In genomic region chr17:86753931-86754805, GRCm38 (mm10) we compare ENCODE assay signal across 7 mouse cellular contexts. TPM values are rescaled to one million over a fixed set of nuclear protein-coding genes. Genes with fewer than 3 reads are reported as not detected.
DNase-seq lines count a peak whose midpoint lies in the region; ATAC-seq and TF ChIP-seq lines count a peak whose summit lies in the region.

No protein-coding gene starts in this region.

- peak; percentile 32; the same call in 1 of the 2 replicates for ATAC-seq in lung, embryonic 15.5 days (ENCODE audit: borderline replicate concordance, extremely low read depth, low FRiP score, low TSS enrichment)
- ATAC-seq in neutrophil, adult 5-6 weeks (ENCODE audit: extremely low read depth, insufficient number of reproducible peaks, low FRiP score, poor library complexity, severe bottlenecking), result peak; percentile 18; the same call in 1 of the 2 replicates

- peak; percentile 64 for DNase-seq in T-cell, adult 2 months (ENCODE audit: low spot score)
- peak; percentile 41 for DNase-seq in brain, embryonic 14.5 days (ENCODE audit: low read depth)
- peak; percentile 75 for DNase-seq in heart, adult 8-10 months (ENCODE audit: low spot score)
- peak; percentile 83 for DNase-seq in kidney, adult 18-20 months
- DNase-seq in urinary bladder, adult 2 months (ENCODE audit: low spot score), result peak; percentile 51

- peak overlapping the region; percentile 58 for H3K9ac ChIP-seq in lung, embryonic 15.5 days

- peaks cover 37% of the 10 kb centered on the region for H3K27me3 ChIP-seq in lung, embryonic 15.5 days

- H3K4me1 ChIP-seq in lung, embryonic 15.5 days, result peaks cover 21% of the 10 kb centered on the region

- no peaks in the 10 kb centered on the region for H3K36me3 ChIP-seq in lung, embryonic 15.5 days

- peak overlapping the region; percentile 57 for H3K4me3 ChIP-seq in lung, embryonic 15.5 days

- TF ChIP-seq POLR2A in brain, embryonic 14.5 days (IDR thresholded peaks at IDR 0.05; ENCODE audit: borderline replicate concordance, extremely low read depth, insufficient read depth, insufficient read length, poor library complexity, severe bottlenecking), result no peak

- H3K4me2 ChIP-seq in lung, embryonic 15.5 days, result peak overlapping the region; percentile 91

- no peak for TF ChIP-seq CTCF in brain, embryonic 14.5 days (IDR thresholded peaks at IDR 0.05; ENCODE audit: borderline replicate concordance, extremely low read depth, insufficient read depth, insufficient read length)

- H3K9me3 ChIP-seq in lung, embryonic 15.5 days, result no peaks in the 10 kb centered on the region

- under 1% methylated on average over 55 of the region's 55 CpGs for WGBS in lung, embryonic 15.5 days

- peak overlapping the region; percentile 44 for H3K27ac ChIP-seq in lung, embryonic 15.5 days

RNA-seq across cellular contexts. Expression of gene Epas1, which starts 0.7 kb away (rescaled TPM):
- polyA plus RNA-seq in brain, embryonic 14.5 days (2012; rRNA removed), result 7.4 and 19.2 TPM in 2 replicates
- total RNA-seq in heart, adult 8-10 months (2022), result 100 to 1,000 TPM; 241 to 287 (median 262) TPM
- 8.8 and 10.1 TPM in 2 replicates for polyA plus RNA-seq in lung, embryonic 15.5 days (2015; fragmentation: Nextera tagmentation; extraction: Ambion mirVana)
- 0.12 and 0.70 TPM in 2 replicates for total RNA-seq in neutrophil, adult 5-6 weeks (2017)
- polyA plus RNA-seq in urinary bladder, adult 2 months (2012; rRNA removed), result 21.4 and 43.2 TPM in 2 replicates

Comparison
In these comparisons a context has a peak if more than half of its experiments do, and no peak if none do; other contexts are left out.
1. Peak in every context shown above with its lines: DNase-seq, ATAC-seq, H3K4me3 ChIP-seq and H3K27ac ChIP-seq.